Mouse (Mus musculus): ENCODE measurements around the gene Calb2.

GRCm38 (mm10) chr8:110101676-110102075 lies 66.3 kb downstream of the Calb2 start:
- TF ChIP-seq CTCF (IDR thresholded peaks at IDR 0.05; ENCODE audit: extremely low read depth, insufficient read length, insufficient replicate concordance, low read depth, low read length) = no peak
- TF ChIP-seq POLR2A (IDR thresholded peaks at IDR 0.05; ENCODE audit: low read depth, low read length) = no peak

Data from small intestine, adult 2 months (tissue).